Mouse (Mus musculus) lung, adult 2 months (tissue): ENCODE data around the gene 1700025C18Rik.
A peak's percentile ranks its signal among the peaks of the same experiment; 100 is the strongest.

Experiments used
- CTCF ChIP-seq: fragments of 200-500 bp; IDR thresholded peaks from 2 replicates; pipeline ENCODE4 v1.5.1; 2011; ENCODE audit warnings: mild to moderate bottlenecking, low read length, control low read depth; ENCODE audit not compliant: insufficient read depth
- POLR2A ChIP-seq: fragments of 200-500 bp; IDR thresholded peaks from 2 replicates; pipeline ENCODE4 v1.6.1; 2011; ENCODE audit warnings: low read depth, mild to moderate bottlenecking, control low read depth, low read length, borderline replicate concordance; ENCODE audit errors: extremely low read depth

DNA sequence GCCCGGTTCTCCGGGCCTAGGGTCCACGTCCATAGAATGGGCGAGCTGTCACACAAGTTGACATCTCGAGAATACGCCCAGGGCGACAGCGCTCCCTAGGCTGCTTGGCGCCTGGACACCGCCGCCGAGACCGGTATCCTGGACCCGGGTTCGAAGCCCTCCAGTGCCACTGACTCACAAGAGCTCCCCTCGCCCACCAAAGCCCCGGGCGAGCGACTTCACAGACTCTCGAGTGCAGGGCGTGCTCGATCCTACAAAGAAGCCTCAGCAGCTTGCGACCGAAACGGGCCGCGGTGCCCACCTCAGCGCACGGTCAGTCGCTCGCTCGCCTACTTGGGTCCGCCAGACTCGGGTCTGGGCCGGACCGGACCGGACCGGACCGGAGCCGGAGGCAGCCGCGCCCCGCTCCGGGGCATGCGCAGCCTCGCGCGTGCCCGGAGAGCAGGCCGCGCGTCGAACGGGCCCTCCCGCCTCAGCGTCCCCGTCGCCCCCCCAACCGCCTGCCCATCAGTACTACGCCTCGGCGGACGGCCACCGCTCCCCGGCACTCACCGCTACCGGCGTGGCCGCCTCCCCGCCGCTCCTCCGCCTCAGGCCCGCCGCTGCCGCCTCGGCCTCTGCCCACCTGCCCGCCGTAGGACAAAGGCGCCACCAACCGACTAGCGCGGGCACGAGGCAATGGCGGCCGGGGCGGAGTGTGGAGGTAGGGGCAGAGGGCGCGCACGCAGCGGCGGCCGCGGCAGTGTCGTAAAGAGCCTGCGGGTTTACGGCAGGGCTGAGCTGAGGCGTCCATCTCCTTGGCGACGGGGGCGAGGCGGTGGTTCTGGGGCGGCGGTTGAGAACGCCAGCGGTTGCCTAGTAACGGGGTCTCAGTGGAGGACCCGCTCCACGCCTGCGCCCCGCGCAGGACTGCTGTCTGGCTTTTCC lies 56.2 kb downstream of the 1700025C18Rik start, which contains the start of gene Ncoa5:
- TF ChIP-seq CTCF: no peak
- peak; percentile 64; the same call in 1 of the 2 replicates for TF ChIP-seq POLR2A
